Mouse (Mus musculus): ENCODE measurements around the gene Tax1bp1. TPM values are rescaled to one million over a fixed set of nuclear protein-coding genes. Genes with fewer than 3 reads are reported as not detected.
"Not testable (repeated sequence)": the region's sequence is repeated elsewhere in the genome, so short reads cannot be mapped to it uniquely, and the experiment has no call there.

The Tax1bp1 gene
- 131 and 132 TPM in 2 replicates for polyA plus RNA-seq (2014; fragmentation: Nextera tagmentation; extraction: Ambion mirVana)

GRCm38 (mm10) chr6:52713104-52713896, at the start of gene Tax1bp1:
Tax1bp1 (plus strand) TSS chr6:52713729.
- ATAC-seq (ENCODE audit: insufficient number of reproducible peaks, insufficient read depth, low FRiP score, low read depth) = peak; percentile 97
- whole genome bisulfite sequencing = 4% methylated on average over 38 of the region's 38 CpGs
- no peaks in the 10 kb centered on the region for H3K27me3 ChIP-seq (ENCODE audit: control insufficient read depth, insufficient read depth, low read length)
- peak within 1 kb of the TSS; percentile 54 for H3K4me2 ChIP-seq (replicated peaks; ENCODE audit: low read depth, low read length)
- no peaks in the 10 kb centered on the region for H3K36me3 ChIP-seq (ENCODE audit: control insufficient read depth, insufficient read depth, low read length)
- H3K4me3 ChIP-seq (ENCODE audit: low read depth, low read length) = peak within 1 kb of the TSS; percentile 99
- no peaks in the 10 kb centered on the region for H3K9me3 ChIP-seq (ENCODE audit: control insufficient read depth, low read depth, low read length)
- H3K9ac ChIP-seq (replicated peaks; ENCODE audit: low read depth, low read length) = peak within 1 kb of the TSS; percentile 78
- H3K4me1 ChIP-seq (ENCODE audit: control insufficient read depth, insufficient read depth, low read length) = peaks cover 4% of the 10 kb centered on the region
- peak within 1 kb of the TSS; percentile 87 for H3K27ac ChIP-seq (ENCODE audit: low read length)

GRCm38 (mm10) chr6:52667641-52668040, 45.9 kb upstream of the Tax1bp1 start:
- Histone ChIP-seq H3K9ac (replicated peaks; ENCODE audit: low read depth, low read length) (no peak overlapping the region), H3K4me3 (ENCODE audit: low read depth, low read length) (no peak overlapping the region), H3K9me3 (ENCODE audit: control insufficient read depth, low read depth, low read length) (no peaks in the 10 kb centered on the region), H3K36me3 (ENCODE audit: control insufficient read depth, insufficient read depth, low read length) (no peaks in the 10 kb centered on the region), H3K27ac (ENCODE audit: low read length) (no peak overlapping the region), H3K4me2 (replicated peaks; ENCODE audit: low read depth, low read length) (no peak overlapping the region), H3K27me3 (ENCODE audit: control insufficient read depth, insufficient read depth, low read length) (no peaks in the 10 kb centered on the region), H3K4me1 (ENCODE audit: control insufficient read depth, insufficient read depth, low read length) (no peaks in the 10 kb centered on the region)
- WGBS = 79% methylated on average over 3 of the region's 3 CpGs
- ATAC-seq (ENCODE audit: insufficient number of reproducible peaks, insufficient read depth, low FRiP score, low read depth) = no peak

- H3K9ac ChIP-seq (replicated peaks; ENCODE audit: low read depth, low read length); H3K36me3 ChIP-seq (ENCODE audit: control insufficient read depth, insufficient read depth, low read length); H3K27ac ChIP-seq (ENCODE audit: low read length); H3K4me3 ChIP-seq (ENCODE audit: low read depth, low read length); H3K27me3 ChIP-seq (ENCODE audit: control insufficient read depth, insufficient read depth, low read length); H3K9me3 ChIP-seq (ENCODE audit: control insufficient read depth, low read depth, low read length); ATAC-seq (ENCODE audit: insufficient number of reproducible peaks, insufficient read depth, low FRiP score, low read depth); H3K4me1 ChIP-seq (ENCODE audit: control insufficient read depth, insufficient read depth, low read length); H3K4me2 ChIP-seq (replicated peaks; ENCODE audit: low read depth, low read length): not testable (repeated sequence)
- WGBS = 56% methylated on average over 2 of the region's 2 CpGs
These were observed 43.7 kb upstream of the Tax1bp1 start for GRCm38 (mm10) chr6:52669878-52670277.

GRCm38 (mm10) chr6:52671791-52672190, 41.7 kb upstream of the Tax1bp1 start:
- ATAC-seq (ENCODE audit: insufficient number of reproducible peaks, insufficient read depth, low FRiP score, low read depth) = no peak
- Histone ChIP-seq H3K36me3 (ENCODE audit: control insufficient read depth, insufficient read depth, low read length) (no peaks in the 10 kb centered on the region), H3K4me1 (ENCODE audit: control insufficient read depth, insufficient read depth, low read length) (no peaks in the 10 kb centered on the region), H3K9me3 (ENCODE audit: control insufficient read depth, low read depth, low read length) (no peaks in the 10 kb centered on the region), H3K4me2 (replicated peaks; ENCODE audit: low read depth, low read length) (no peak overlapping the region), H3K27me3 (ENCODE audit: control insufficient read depth, insufficient read depth, low read length) (no peaks in the 10 kb centered on the region), H3K4me3 (ENCODE audit: low read depth, low read length) (no peak overlapping the region), H3K9ac (replicated peaks; ENCODE audit: low read depth, low read length) (no peak overlapping the region), H3K27ac (ENCODE audit: low read length) (no peak overlapping the region)
- 38% methylated on average over 8 of the region's 8 CpGs for WGBS

GRCm38 (mm10) chr6:52672539-52672938, 41.0 kb upstream of the Tax1bp1 start:
- no peak for ATAC-seq (ENCODE audit: insufficient number of reproducible peaks, insufficient read depth, low FRiP score, low read depth)
- Histone ChIP-seq H3K4me3 (ENCODE audit: low read depth, low read length) (no peak overlapping the region), H3K4me2 (replicated peaks; ENCODE audit: low read depth, low read length) (no peak overlapping the region), H3K9ac (replicated peaks; ENCODE audit: low read depth, low read length) (no peak overlapping the region), H3K4me1 (ENCODE audit: control insufficient read depth, insufficient read depth, low read length) (no peaks in the 10 kb centered on the region), H3K27ac (ENCODE audit: low read length) (no peak overlapping the region), H3K27me3 (ENCODE audit: control insufficient read depth, insufficient read depth, low read length) (no peaks in the 10 kb centered on the region), H3K9me3 (ENCODE audit: control insufficient read depth, low read depth, low read length) (no peaks in the 10 kb centered on the region), H3K36me3 (ENCODE audit: control insufficient read depth, insufficient read depth, low read length) (no peaks in the 10 kb centered on the region)
- WGBS = 60% methylated on average over 2 of the region's 2 CpGs

- no peak overlapping the region for H3K4me2 ChIP-seq (replicated peaks; ENCODE audit: low read depth, low read length)
These were observed 39.8 kb upstream of the Tax1bp1 start for GRCm38 (mm10) chr6:52673706-52674105.

GRCm38 (mm10) chr6:52674541-52674940, 39.0 kb upstream of the Tax1bp1 start:
- H3K9me3 ChIP-seq (ENCODE audit: control insufficient read depth, low read depth, low read length) = no peaks in the 10 kb centered on the region
- H3K4me1 ChIP-seq (ENCODE audit: control insufficient read depth, insufficient read depth, low read length) = no peaks in the 10 kb centered on the region
- no peak overlapping the region for H3K27ac ChIP-seq (ENCODE audit: low read length)
- no peak overlapping the region for H3K9ac ChIP-seq (replicated peaks; ENCODE audit: low read depth, low read length)
- H3K27me3 ChIP-seq (ENCODE audit: control insufficient read depth, insufficient read depth, low read length) = no peaks in the 10 kb centered on the region
- no peak for ATAC-seq (ENCODE audit: insufficient number of reproducible peaks, insufficient read depth, low FRiP score, low read depth)
- no peak overlapping the region for H3K4me2 ChIP-seq (replicated peaks; ENCODE audit: low read depth, low read length)
- no peaks in the 10 kb centered on the region for H3K36me3 ChIP-seq (ENCODE audit: control insufficient read depth, insufficient read depth, low read length)
- 75% methylated on average over 12 of the region's 12 CpGs for WGBS
- no peak overlapping the region for H3K4me3 ChIP-seq (ENCODE audit: low read depth, low read length)

More at GRCm38 (mm10) chr6:52673706-52674105, 39.8 kb upstream of the Tax1bp1 start:
- Histone ChIP-seq H3K27me3 (ENCODE audit: control insufficient read depth, insufficient read depth, low read length) (no peaks in the 10 kb centered on the region), H3K4me3 (ENCODE audit: low read depth, low read length) (no peak overlapping the region), H3K27ac (ENCODE audit: low read length) (no peak overlapping the region), H3K9ac (replicated peaks; ENCODE audit: low read depth, low read length) (no peak overlapping the region), H3K9me3 (ENCODE audit: control insufficient read depth, low read depth, low read length) (no peaks in the 10 kb centered on the region), H3K36me3 (ENCODE audit: control insufficient read depth, insufficient read depth, low read length) (no peaks in the 10 kb centered on the region), H3K4me1 (ENCODE audit: control insufficient read depth, insufficient read depth, low read length) (no peaks in the 10 kb centered on the region)
- ATAC-seq (ENCODE audit: insufficient number of reproducible peaks, insufficient read depth, low FRiP score, low read depth) = no peak
- 93% methylated on average over 7 of the region's 7 CpGs for WGBS

GRCm38 (mm10) chr6:52675222-52675921, 38.2 kb upstream of the Tax1bp1 start:
- no peaks in the 10 kb centered on the region for H3K9me3 ChIP-seq (ENCODE audit: control insufficient read depth, low read depth, low read length)
- no peak overlapping the region for H3K4me2 ChIP-seq (replicated peaks; ENCODE audit: low read depth, low read length)
- 59% methylated on average over 4 of the region's 4 CpGs for WGBS
- H3K36me3 ChIP-seq (ENCODE audit: control insufficient read depth, insufficient read depth, low read length) = no peaks in the 10 kb centered on the region
- H3K4me3 ChIP-seq (ENCODE audit: low read depth, low read length) = no peak overlapping the region
- ATAC-seq (ENCODE audit: insufficient number of reproducible peaks, insufficient read depth, low FRiP score, low read depth) = no peak; the same call in 1 of the 2 replicates
- no peak overlapping the region for H3K9ac ChIP-seq (replicated peaks; ENCODE audit: low read depth, low read length)
- peak overlapping the region; percentile 10; the same call in 1 of the 2 replicates for H3K27ac ChIP-seq (ENCODE audit: low read length)
- H3K4me1 ChIP-seq (ENCODE audit: control insufficient read depth, insufficient read depth, low read length) = 0 out of 2 replicates have a peak, but pooled peaks cover 2% of the 10 kb centered on the region
- H3K27me3 ChIP-seq (ENCODE audit: control insufficient read depth, insufficient read depth, low read length) = no peaks in the 10 kb centered on the region

Data from stomach, embryonic 14.5 days (tissue).